Mouse (Mus musculus): Measurements from ENCODE around the gene Rgs18. TPM values are rescaled to one million over a fixed set of nuclear protein-coding genes. Genes with fewer than 3 reads are reported as not detected.

Gene Rgs18
- 1.5 and 3.1 TPM in 2 replicates for polyA plus RNA-seq (2015; fragmentation: Nextera tagmentation; extraction: Ambion mirVana)

DNA sequence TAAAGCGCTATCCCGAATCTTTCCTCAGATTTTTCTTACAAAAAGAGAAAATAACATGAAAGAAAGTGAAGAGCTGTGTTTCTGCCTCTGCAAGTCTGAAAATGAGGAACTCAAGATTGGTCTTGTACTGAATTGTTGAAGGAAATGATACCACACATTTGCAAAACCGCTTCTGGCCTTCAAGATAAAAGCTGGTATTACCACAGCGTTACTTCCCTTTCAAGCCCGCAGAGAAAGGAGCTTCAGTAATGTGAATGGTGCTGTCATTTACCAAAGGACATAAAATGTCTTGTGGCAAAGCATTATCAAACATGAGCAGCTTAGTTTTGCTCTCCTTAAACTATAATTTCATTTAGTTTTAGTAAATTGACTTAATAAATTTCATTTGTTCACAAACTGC, at the start of gene Rgs18:
TSS of gene Rgs18 (minus strand) at position 105 of the 400 bp plus-strand sequence.

Other genes with a start within 250 kb of the Rgs18 start
- gene Rgs21, start 207.8 kb downstream of the Rgs18 start, polyA plus RNA-seq (2015; fragmentation: Nextera tagmentation; extraction: Ambion mirVana), result not detected in 2 replicates

Measured in adrenal gland, postnatal 0 days (tissue).